Mouse (Mus musculus): ENCODE data around the gene Obp2b. TPM values are rescaled to one million over a fixed set of nuclear protein-coding genes. Genes with fewer than 3 reads are reported as not detected.

The Obp2b gene
- polyA plus RNA-seq, 2 experiments: not detected

DNA sequence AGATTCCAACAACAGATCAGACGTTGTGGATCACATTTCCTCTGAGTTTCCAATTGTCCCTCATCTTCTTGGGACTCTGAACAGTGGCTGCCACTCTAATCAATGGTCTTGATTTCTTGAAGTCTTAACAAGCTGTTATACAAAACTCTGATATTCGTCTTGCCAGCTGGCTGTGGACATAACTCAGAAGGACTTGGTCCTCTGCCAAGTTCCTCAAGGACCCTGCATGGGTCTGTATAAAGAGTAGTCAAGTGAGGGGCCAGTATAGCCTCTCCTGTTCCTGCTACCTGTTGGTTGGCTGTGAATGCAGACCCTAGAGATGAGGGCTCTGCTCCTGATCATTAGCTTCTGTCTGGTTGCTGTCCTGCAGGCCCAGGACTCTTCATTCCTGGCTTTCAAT, 28.5 kb downstream of the Obp2b start, which contains the start of gene Lcn3:
Gene Lcn3, plus strand, starts transcription at position 301 of the 400 bp plus-strand sequence.
- Histone ChIP-seq H3K9me3 (ENCODE audit: control insufficient read depth, low read length) (no peaks in the 10 kb centered on the region), H3K4me1 (ENCODE audit: control insufficient read depth, insufficient read depth, low read length) (no peaks in the 10 kb centered on the region), H3K27me3 (ENCODE audit: control insufficient read depth, insufficient read depth, low read length) (no peaks in the 10 kb centered on the region), H3K9ac (ENCODE audit: low read depth, low read length, severe bottlenecking) (no peak within 1 kb of the TSS), H3K27ac (replicated peaks; ENCODE audit: low read depth, low read length) (no peak within 1 kb of the TSS), H3K36me3 (ENCODE audit: control insufficient read depth, insufficient read depth, low read length) (no peaks in the 10 kb centered on the region), H3K4me3 (replicated peaks; ENCODE audit: low read length) (no peak within 1 kb of the TSS), H3K4me2 (replicated peaks; ENCODE audit: low read depth, low read length, severe bottlenecking) (no peak within 1 kb of the TSS)
- DNase-seq (ENCODE audit: low spot score) (no peak), ATAC-seq (ENCODE audit: low FRiP score, low read depth) (no peak)
- no peak for TF ChIP-seq POLR2A (IDR thresholded peaks at IDR 0.05; ENCODE audit: borderline replicate concordance, extremely low read depth, insufficient read depth, insufficient read length)
- WGBS: 43% methylated on average over 2 of the region's 2 CpGs

DNA sequence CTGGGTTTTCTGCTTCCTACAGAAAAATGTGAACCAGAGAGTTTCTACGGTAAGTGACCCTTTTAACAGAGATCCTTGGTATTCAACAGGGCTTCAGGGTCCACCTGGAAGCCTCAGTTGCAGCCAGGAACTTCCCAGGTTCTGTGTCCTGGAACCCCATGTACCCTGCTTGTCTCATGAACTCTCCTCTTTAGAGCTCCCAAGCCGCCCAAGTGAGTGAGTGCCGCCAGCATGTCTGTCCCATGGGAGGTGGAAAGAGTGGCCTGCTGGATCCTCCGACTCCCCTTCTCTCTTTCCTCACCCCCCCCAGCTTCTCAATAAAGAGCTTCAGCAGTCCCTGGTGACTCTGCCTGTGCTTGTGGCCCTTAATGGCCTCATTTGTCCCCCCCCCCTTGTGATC, 31.0 kb downstream of the Obp2b start:
- H3K9me3 ChIP-seq (ENCODE audit: control insufficient read depth, low read length): no peaks in the 10 kb centered on the region
- no peak overlapping the region for H3K4me2 ChIP-seq (replicated peaks; ENCODE audit: low read depth, low read length, severe bottlenecking)
- H3K4me1 ChIP-seq (ENCODE audit: control insufficient read depth, insufficient read depth, low read length): no peaks in the 10 kb centered on the region
- ATAC-seq (ENCODE audit: low FRiP score, low read depth): no peak
- H3K9ac ChIP-seq (ENCODE audit: low read depth, low read length, severe bottlenecking): no peak overlapping the region
- no peaks in the 10 kb centered on the region for H3K27me3 ChIP-seq (ENCODE audit: control insufficient read depth, insufficient read depth, low read length)
- TF ChIP-seq POLR2A (IDR thresholded peaks at IDR 0.05; ENCODE audit: borderline replicate concordance, extremely low read depth, insufficient read depth, insufficient read length): no peak
- 79% methylated on average over 4 of the region's 4 CpGs for WGBS
- no peaks in the 10 kb centered on the region for H3K36me3 ChIP-seq (ENCODE audit: control insufficient read depth, insufficient read depth, low read length)
- DNase-seq (ENCODE audit: low spot score): no peak
- H3K4me3 ChIP-seq (replicated peaks; ENCODE audit: low read length): no peak overlapping the region
- H3K27ac ChIP-seq (replicated peaks; ENCODE audit: low read depth, low read length): no peak overlapping the region

DNA sequence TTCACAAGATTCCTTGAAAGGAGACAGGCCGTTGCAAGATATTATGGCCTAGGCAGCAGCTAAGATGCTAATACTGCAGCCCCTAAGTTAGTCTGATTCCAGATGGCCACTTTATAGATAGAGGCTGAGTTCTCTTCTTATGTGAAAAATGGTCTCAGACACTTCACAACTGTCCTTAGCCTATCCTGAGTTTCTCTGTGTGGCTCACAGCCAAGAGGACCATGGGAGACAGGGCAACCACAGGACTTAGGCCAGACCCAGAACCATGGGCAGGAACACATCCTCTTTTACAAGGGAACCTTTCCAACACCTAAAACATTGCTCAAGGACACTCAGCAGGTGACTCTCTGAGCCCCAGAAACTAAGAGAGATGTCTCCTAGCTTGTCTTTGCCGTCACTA, 36.7 kb downstream of the Obp2b start:
- Histone ChIP-seq H3K27me3 (ENCODE audit: control insufficient read depth, insufficient read depth, low read length) (no peaks in the 10 kb centered on the region), H3K9ac (ENCODE audit: low read depth, low read length, severe bottlenecking) (no peak overlapping the region), H3K27ac (replicated peaks; ENCODE audit: low read depth, low read length) (no peak overlapping the region), H3K4me2 (replicated peaks; ENCODE audit: low read depth, low read length, severe bottlenecking) (no peak overlapping the region), H3K4me1 (ENCODE audit: control insufficient read depth, insufficient read depth, low read length) (no peaks in the 10 kb centered on the region), H3K36me3 (ENCODE audit: control insufficient read depth, insufficient read depth, low read length) (no peaks in the 10 kb centered on the region), H3K9me3 (ENCODE audit: control insufficient read depth, low read length) (no peaks in the 10 kb centered on the region), H3K4me3 (replicated peaks; ENCODE audit: low read length) (no peak overlapping the region)
- DNase-seq (ENCODE audit: low spot score) (no peak), ATAC-seq (ENCODE audit: low FRiP score, low read depth) (no peak)
- 59% methylated on average over 2 of the region's 2 CpGs for WGBS
- no peak for TF ChIP-seq POLR2A (IDR thresholded peaks at IDR 0.05; ENCODE audit: borderline replicate concordance, extremely low read depth, insufficient read depth, insufficient read length)

DNA sequence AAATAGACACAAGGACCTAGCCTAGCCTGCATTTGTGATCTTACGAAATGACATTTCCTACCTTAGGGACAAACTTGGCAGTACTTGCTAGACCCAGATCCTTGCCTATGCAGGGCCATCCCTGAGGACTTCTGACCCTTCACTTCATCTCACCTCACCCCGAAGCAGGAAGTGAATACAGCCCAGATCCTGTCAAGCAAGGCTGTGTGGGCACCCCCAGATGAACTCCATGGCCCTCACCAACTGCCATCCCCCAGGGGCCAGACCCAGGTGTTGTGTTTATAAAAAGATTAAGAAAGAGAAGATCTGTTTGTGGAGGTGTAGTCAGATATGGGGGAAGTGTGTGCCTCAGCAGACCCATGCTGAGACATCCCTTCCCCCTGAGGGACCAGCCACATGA, 37.8 kb downstream of the Obp2b start:
- Histone ChIP-seq H3K36me3 (ENCODE audit: control insufficient read depth, insufficient read depth, low read length) (no peaks in the 10 kb centered on the region), H3K4me2 (replicated peaks; ENCODE audit: low read depth, low read length, severe bottlenecking) (no peak overlapping the region), H3K27ac (replicated peaks; ENCODE audit: low read depth, low read length) (no peak overlapping the region), H3K9me3 (ENCODE audit: control insufficient read depth, low read length) (no peaks in the 10 kb centered on the region), H3K27me3 (ENCODE audit: control insufficient read depth, insufficient read depth, low read length) (no peaks in the 10 kb centered on the region), H3K9ac (ENCODE audit: low read depth, low read length, severe bottlenecking) (no peak overlapping the region), H3K4me1 (ENCODE audit: control insufficient read depth, insufficient read depth, low read length) (no peaks in the 10 kb centered on the region), H3K4me3 (replicated peaks; ENCODE audit: low read length) (no peak overlapping the region)
- WGBS: 68% methylated on average over 2 of the region's 2 CpGs
- DNase-seq (ENCODE audit: low spot score): no peak
- no peak for TF ChIP-seq POLR2A (IDR thresholded peaks at IDR 0.05; ENCODE audit: borderline replicate concordance, extremely low read depth, insufficient read depth, insufficient read length)
- ATAC-seq (ENCODE audit: low FRiP score, low read depth): no peak

DNA sequence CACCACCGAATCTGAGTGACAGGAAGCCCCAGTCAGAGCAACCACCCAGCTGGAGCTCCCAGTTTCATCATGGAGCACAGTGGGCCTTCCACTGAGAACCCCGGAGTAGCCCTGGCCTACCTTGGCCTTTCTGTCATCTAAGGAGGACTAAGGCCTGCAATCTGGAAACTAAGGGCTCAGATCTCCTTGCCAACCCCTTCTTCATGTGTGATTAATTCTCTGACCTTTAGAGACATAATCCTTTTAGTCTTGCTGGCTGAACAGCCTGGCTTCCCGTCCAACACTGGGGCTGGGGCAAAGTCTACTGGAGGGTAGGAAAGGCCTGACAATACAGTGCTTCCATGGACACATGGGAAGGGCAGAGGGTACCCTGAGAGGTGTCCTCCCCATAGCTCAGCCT, 39.2 kb downstream of the Obp2b start:
- DNase-seq (ENCODE audit: low spot score) (no peak), ATAC-seq (ENCODE audit: low FRiP score, low read depth) (no peak)
- Histone ChIP-seq H3K9ac (ENCODE audit: low read depth, low read length, severe bottlenecking) (no peak overlapping the region), H3K4me2 (replicated peaks; ENCODE audit: low read depth, low read length, severe bottlenecking) (no peak overlapping the region), H3K4me1 (ENCODE audit: control insufficient read depth, insufficient read depth, low read length) (no peaks in the 10 kb centered on the region), H3K36me3 (ENCODE audit: control insufficient read depth, insufficient read depth, low read length) (no peaks in the 10 kb centered on the region), H3K4me3 (replicated peaks; ENCODE audit: low read length) (no peak overlapping the region), H3K27me3 (ENCODE audit: control insufficient read depth, insufficient read depth, low read length) (no peaks in the 10 kb centered on the region), H3K27ac (replicated peaks; ENCODE audit: low read depth, low read length) (no peak overlapping the region), H3K9me3 (ENCODE audit: control insufficient read depth, low read length) (no peaks in the 10 kb centered on the region)
- WGBS: 81% methylated on average over 3 of the region's 3 CpGs
- TF ChIP-seq POLR2A (IDR thresholded peaks at IDR 0.05; ENCODE audit: borderline replicate concordance, extremely low read depth, insufficient read depth, insufficient read length): no peak

DNA sequence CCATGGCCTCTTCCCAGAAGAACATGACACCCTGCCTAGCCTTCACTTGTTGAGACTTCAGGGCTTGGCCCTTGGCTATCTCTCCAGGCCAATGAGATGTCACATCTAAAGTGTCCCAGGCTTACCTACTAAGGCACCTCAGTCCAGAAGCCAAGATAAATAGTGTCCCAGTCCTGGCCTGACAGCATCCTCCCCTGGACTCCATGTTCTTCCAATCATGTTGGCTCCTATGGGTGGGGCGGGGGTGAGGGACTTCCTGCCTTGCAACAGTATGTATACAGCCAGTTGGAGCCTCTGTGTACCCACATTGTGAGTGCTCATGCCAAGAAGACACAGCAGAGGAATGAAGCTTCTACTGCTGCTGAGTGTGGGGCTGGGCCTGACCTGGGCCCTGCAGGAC, 39.9 kb downstream of the Obp2b start, which contains the start of gene Lcn11:
Gene Lcn11, plus strand, starts transcription at position 301 of the 400 bp plus-strand sequence.
- WGBS: 100% methylated on average over 1 of the region's 1 CpGs
- H3K36me3 ChIP-seq (ENCODE audit: control insufficient read depth, insufficient read depth, low read length): no peaks in the 10 kb centered on the region

More for the DNA sequence above, 39.9 kb downstream of the Obp2b start, which contains the start of gene Lcn11:
- no peak for TF ChIP-seq POLR2A (IDR thresholded peaks at IDR 0.05; ENCODE audit: borderline replicate concordance, extremely low read depth, insufficient read depth, insufficient read length)
- no peak within 1 kb of the TSS for H3K4me3 ChIP-seq (replicated peaks; ENCODE audit: low read length)
- ATAC-seq (ENCODE audit: low FRiP score, low read depth) (no peak), DNase-seq (ENCODE audit: low spot score) (no peak)
- H3K9ac ChIP-seq (ENCODE audit: low read depth, low read length, severe bottlenecking): no peak within 1 kb of the TSS
- H3K27ac ChIP-seq (replicated peaks; ENCODE audit: low read depth, low read length): no peak within 1 kb of the TSS
- H3K27me3 ChIP-seq (ENCODE audit: control insufficient read depth, insufficient read depth, low read length): no peaks in the 10 kb centered on the region
- H3K4me2 ChIP-seq (replicated peaks; ENCODE audit: low read depth, low read length, severe bottlenecking): no peak within 1 kb of the TSS
- H3K9me3 ChIP-seq (ENCODE audit: control insufficient read depth, low read length): no peaks in the 10 kb centered on the region
- H3K4me1 ChIP-seq (ENCODE audit: control insufficient read depth, insufficient read depth, low read length): no peaks in the 10 kb centered on the region
